Mouse (Mus musculus): ENCODE results near the gene Zfp712.

The Zfp712 gene

DNA sequence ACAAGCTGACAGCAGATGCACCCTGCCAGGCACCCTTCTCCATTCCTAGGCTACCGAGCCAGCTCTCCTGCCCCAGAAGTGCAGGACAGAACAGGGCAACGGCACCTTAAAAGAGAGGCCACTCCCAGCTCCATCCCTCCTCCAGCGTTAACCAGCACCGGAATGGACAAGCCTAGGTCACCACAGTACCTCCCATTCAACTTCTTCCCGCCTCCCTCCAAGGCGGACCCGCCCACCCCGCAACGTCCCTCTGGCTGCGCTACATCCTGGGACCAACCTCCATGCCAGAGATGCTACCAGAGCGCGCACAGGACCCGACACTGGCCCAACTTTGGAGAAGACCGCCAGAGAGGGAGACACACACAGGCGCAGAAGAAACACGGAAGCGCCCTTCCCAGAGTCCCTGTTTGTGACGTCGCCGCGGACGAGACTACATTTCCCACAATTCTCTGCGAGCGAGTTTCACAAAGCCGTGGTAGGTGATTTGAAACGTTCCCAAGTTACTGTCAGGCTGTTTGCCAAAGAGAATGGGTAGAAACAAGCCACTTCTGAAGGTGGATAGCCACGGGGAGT lies at the start of gene Zfp712:
Zfp712 (minus strand) TSS at position 385 of the 573 bp plus-strand sequence.
- peak; percentile 85 to 96 for DNase-seq (ENCODE audit: low spot score in 2 of 2)

DNA sequence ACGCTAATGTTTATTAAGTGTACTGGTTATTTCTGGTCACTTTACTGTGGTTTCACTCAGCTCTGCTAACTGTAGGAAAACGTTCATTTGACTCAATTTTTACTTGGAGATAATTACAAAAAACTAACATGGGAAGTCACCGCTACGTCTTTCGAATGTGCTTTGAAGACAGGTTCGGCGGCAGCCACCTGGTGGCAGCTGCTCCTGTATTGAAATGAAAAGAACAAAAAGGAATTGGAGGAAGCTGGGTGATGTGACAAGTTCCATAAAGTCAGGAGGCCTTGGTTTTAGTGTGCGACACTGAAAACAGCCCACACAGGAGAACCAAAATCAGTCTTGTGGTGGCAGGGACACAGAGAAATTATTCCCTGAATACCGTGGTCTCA lies 47.8 kb upstream of the Zfp712 start:
- no peak for DNase-seq (ENCODE audit: low spot score in 2 of 2)

DNA sequence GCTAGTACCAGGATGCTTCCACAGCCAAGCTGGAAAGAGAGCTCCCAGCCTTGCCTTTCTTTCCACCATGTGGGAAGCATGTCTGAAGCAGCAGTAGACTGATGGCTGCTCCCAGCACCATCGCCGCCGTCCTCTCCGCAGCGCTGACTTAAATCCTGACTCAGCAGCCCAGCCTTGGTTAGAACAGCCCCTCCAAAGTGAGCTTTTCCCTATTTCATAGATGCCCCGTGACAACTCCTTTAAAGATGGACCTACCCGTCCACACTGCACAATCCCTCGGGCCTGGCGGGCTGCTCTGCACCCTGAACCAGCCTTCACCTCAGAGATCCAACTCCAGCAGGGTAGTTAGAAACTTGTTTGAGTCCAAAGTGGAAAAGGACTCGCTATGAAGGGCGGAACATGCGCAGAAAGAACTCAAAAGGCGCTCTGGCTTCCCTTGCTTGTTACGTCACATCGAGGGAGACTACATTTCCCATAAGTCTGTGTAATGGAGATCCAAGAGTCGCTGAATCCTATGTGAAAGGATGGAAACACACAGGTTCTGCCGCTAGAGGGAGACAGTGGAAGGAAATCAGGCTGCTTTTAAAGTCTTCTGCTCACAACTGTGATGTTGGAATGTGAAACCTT lies 47.3 kb upstream of the Zfp712 start, which contains the start of gene Gm28557:
Gm28557 (minus strand) TSS at position 411 of the 627 bp plus-strand sequence.
- peak; percentile 89 to 98 for DNase-seq (ENCODE audit: low spot score in 2 of 2)

DNA sequence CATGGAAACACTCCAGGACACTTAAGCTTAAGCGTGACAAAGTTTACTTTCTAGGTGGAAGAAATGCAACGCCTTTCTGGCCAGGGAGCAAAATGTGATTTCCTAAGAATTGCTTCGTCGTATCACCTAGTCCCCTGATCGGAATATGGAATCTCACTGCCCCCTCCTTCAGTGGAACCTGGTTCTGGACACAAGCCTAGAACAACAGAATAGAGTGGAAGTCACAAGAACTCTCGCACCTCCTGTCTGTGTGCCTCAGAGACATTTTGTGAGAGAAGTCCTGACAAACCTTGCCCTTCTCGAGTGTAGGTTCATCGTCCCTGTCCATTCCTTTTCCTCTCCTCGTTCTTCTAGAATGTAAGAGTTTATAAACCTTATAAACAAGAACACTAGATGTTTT lies 46.7 kb upstream of the Zfp712 start:
- DNase-seq (ENCODE audit: low spot score in 2 of 2): no peak

DNA sequence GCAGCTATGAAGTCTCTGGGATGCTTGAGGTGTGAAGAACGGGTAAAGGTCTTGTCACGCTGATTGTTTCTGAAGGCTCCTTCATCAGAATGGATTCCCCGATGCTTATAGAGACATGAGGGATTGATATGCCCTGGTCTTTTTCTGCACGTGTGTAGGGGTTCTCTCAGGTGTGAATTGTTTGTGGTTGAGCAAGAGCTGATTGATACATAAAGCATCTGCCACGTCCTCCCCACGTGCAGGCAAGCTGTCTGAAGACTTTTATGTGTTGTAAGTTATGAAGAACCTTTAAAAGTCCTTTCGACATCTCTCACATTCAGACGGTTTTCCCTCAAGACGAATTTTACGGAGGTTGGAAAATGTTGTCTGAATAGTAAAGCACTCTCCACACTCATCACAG lies 36.9 kb upstream of the Zfp712 start, which contains the start of gene Zfp708:
Zfp708 (minus strand) TSS at position 101 of the 400 bp plus-strand sequence.
- no peak for DNase-seq (ENCODE audit: low spot score in 2 of 2)

DNA sequence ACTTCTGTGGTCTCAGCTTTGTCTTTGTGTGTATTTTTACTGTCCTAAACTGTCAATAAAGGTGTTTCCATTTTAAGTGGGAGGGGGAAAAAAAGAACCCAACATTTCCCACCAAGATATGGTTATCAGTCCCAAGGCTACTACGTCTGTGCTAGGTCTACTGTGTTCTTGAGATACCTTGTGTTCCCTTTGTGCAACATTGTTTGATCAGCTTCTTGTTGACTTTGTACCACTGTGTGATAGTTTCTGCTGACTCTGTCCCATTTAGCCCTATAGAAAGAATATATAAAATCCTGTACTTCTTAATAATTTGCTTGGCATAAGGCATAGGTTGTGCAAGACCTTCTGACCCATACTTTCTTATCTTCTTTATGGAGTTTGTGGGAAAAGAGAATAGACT lies 29.2 kb upstream of the Zfp712 start:
- no peak for DNase-seq (ENCODE audit: low spot score in 2 of 2)

DNA sequence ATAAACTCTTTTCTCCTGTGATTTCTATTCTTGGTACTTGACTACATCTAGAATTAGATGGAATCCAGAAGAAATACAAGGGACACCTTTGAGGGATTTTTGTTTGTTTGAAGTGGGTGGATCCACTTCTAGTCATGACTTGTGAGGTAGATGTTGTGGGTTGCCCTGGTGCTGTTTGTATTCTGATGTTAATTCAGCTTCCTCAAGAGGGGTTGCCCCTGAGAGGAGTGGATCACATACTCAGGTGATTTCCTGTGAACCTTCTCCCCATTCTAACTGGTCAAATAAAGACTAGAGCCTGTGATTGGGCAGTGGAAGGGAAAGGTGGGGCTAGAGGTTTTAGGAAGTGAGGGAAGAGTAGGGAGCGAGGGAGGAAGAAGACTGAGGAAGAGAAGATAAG lies 21.0 kb upstream of the Zfp712 start:
- DNase-seq (ENCODE audit: low spot score in 2 of 2): no peak

DNA sequence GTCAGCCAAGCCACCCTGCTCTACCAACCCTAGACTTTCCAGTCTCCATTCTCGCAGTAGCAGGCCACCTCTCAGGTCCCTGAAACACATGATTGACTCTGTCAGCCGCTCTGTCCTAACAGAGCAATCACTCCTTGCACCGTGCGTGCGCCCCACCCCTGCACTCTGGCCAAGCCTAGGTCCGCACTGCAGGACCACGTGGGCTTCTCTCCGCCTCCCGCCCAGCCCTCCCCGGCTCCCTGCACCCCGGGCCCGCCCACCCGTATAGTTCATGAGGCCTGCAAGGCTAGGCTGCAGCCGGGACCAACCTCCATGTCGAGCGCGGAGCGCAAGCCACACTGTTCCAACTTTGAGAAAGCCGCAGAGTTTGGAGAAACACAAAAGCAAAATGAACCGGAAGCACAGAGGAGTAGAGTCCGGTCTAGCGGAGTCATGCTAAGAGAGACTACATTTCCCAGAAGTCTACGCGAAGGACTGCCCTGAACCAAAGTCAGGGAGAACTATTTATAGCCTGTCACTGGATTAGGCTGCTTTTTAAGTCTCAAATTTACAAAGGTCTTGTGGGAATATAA lies 20.3 kb upstream of the Zfp712 start:
- peak; percentile 44 to 67 for DNase-seq (ENCODE audit: low spot score in 2 of 2)

DNA sequence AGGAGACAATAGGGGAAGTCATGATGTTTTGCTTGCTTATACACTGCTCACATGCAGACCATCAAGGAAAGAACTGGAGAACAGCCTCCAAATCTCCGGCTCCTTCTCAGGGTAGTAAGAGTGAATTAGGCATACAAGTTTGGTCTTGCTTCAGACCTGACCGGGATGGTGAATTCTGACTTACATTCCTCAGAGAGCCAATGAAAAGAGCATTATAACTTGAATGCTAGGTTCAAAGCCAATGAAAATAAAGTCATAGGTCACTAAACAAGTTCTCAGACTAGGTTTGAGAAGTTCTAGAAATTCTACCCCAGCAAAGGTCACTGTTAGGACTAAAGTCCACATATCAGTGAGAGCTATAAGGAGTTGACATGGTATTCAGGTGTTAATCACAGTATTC lies 16.3 kb upstream of the Zfp712 start:
- DNase-seq (ENCODE audit: low spot score in 2 of 2): no peak

DNA sequence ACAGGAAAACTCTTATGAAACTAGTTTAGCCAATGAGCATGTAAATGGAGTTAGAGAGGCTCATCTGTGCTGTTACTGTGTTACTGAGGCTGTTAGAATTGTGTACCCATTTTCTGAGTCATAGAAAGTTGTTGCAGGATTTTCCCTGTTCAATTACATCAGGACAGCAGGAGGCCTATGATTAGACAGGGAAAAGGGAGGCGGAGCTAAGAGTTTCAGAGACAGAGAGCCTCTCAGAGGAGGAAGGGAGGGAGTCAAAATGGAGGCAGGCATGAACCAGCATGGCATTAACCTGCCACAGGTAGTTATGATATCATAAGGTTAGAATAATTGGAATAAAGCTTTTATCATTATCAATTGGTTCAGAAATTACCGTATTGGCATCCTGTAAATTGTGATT lies 11.8 kb upstream of the Zfp712 start:
- DNase-seq (ENCODE audit: low spot score in 2 of 2): no peak

DNA sequence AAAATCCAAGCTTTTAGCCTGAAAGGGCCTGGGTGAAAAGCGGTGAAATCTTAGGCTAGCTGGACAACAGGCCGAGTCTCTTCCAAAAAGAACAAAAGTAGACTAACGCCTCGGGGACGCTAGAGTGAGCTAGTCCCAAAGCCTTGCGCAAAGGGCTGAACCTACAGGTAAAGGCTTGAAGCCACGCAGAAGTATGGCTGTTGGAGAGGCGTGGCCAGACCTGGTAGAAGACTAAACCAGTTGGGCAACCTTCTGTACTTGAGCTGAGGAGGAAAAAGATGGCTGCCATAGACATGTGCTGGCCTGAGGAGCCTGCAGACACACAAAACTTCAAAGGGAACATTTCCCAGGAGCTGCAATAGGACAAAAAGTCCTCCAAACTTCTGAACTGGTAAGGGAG lies 4.4 kb upstream of the Zfp712 start:
- DNase-seq (ENCODE audit: low spot score in 2 of 2): no peak

DNA sequence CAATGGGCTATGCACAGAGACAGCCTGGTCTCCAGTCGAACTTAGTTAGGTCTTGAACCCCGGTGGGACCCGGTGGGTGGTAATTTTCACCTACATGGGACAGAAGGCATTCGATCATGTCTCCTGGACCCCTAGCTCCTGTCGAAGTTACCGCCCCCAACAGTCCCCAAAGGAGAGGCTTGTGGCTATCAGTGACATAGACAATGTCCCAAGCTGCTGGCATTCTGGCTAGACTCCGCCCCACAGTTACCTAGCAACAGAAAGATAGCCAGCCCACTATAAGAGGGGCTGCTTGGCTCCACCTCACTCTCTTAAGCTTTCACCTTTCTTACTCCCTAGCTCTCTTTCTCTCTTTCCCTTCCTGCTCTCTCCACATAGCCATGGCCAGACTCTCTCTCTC lies 1.5 kb upstream of the Zfp712 start:
- no peak for DNase-seq (ENCODE audit: low spot score in 2 of 2)

DNA sequence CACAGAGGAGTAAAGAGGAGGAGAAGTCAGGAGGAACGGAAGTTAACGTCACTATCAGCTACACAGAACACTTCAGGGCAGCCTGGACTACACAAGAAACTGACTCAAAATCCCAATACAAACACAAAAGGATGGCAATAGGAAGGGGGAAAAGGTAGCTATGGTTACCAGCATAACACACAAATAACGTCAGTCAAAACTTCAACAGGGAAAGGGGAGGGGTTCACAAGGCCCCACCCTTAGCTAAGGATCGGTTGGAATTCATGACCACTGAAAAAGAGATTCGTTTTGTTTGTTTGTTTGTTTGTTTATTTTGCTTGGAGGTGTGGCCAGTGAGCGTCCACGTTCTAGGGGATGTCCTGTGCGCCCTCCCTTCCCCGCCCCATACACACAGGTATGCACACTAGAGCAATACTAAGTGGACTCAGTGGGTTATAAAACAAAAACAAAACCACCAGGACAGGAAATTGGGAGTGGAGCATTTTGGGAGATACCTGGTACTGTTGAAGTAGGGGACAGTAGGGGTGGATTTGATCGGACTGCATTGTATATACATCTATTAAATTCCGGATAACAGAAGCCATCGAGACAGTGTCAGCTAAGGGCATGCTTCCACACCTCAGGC lies 697 bp downstream of the Zfp712 start:
- no peak for DNase-seq (ENCODE audit: low spot score in 2 of 2)
